ENCODE assay signal across 8 mouse cellular contexts in genomic region chr8:124573552-124574340, GRCm38 (mm10). TPM values are rescaled to one million over a fixed set of nuclear protein-coding genes. Genes with fewer than 3 reads are reported as not detected.
DNase-seq lines count a peak whose midpoint lies in the region; ATAC-seq and TF ChIP-seq lines count a peak whose summit lies in the region.

No protein-coding gene starts in this region.

- peak overlapping the region; percentile 2; the same call in 1 of the 2 replicates for H3K27ac ChIP-seq in CH12.LX (ENCODE audit: insufficient read depth, low read depth)

- H3K9me3 ChIP-seq in CH12.LX (replicated peaks; ENCODE audit: low read length): peaks cover 3% of the 10 kb centered on the region

- H3K9ac ChIP-seq in CH12.LX (ENCODE audit: insufficient read depth, low read depth): peak overlapping the region; percentile 3

- DNase-seq in CH12.LX (ENCODE audit: extremely low read depth): peak; percentile 94
- DNase-seq in brain, adult 2 months (ENCODE audit: low read depth, low spot score): peak; percentile 96
- DNase-seq in heart, postnatal 10 days: peak; percentile 92 to 96
- peak; percentile 95 for DNase-seq in layer of hippocampus, adult 11-12 months (ENCODE audit: low spot score)
- peak; percentile 79 to 86 for DNase-seq in lung, adult 18-20 months
- peak; percentile 88 for DNase-seq in ovary, postnatal 36 days (ENCODE audit: low spot score)
- DNase-seq in thymus, postnatal 14 days: peak; percentile 92

- TF ChIP-seq RAD21 in CH12.LX (IDR thresholded peaks at IDR 0.05; ENCODE audit: low read depth, low read length): peak; percentile 80

- peak overlapping the region; percentile 38 for H3K4me2 ChIP-seq in CH12.LX (ENCODE audit: insufficient read depth, low read depth, poor library complexity, severe bottlenecking)

- no peaks in the 10 kb centered on the region for H3K79me2 ChIP-seq in CH12.LX (replicated peaks; ENCODE audit: control insufficient read depth, extremely low read depth, insufficient read depth, poor library complexity, severe bottlenecking)

- dilution Hi-C loops in CH12.LX (cut with MboI; ENCODE audit: extremely low pct_ligation_motif_present, extremely low pct_unique_long_range_greater_than_20kb, low sequenced_read_pairs): no loop called here

- peak overlapping the region; percentile 34 to 55 (median 49) for H3K4me3 ChIP-seq in CH12.LX (replicated peaks in 1 of 3; ENCODE audit: low read depth in 2 of 3, low read length in 2 of 3, poor library complexity in 1 of 3)

- peak; percentile 45 for TF ChIP-seq EP300 in CH12.LX (IDR thresholded peaks at IDR 0.05; ENCODE audit: low read length)

- no peaks in the 10 kb centered on the region for H3K36me3 ChIP-seq in CH12.LX (replicated peaks in 1 of 2; ENCODE audit: control insufficient read depth in 1 of 2, insufficient read depth in 1 of 2, low read length in 1 of 2)

- in situ Hi-C loops in CH12.LX (cut with MboI; ENCODE audit: low pct_ligation_motif_present, low pct_unique_long_range_greater_than_20kb, low sequenced_read_pairs): no loop called here

- peak; percentile 84 for ATAC-seq in erythroblast, adult 5-6 weeks (replicated peaks; ENCODE audit: low FRiP score, poor library complexity, severe bottlenecking)

- peaks cover 10 to 28% of the 10 kb centered on the region in 2 experiments for H3K4me1 ChIP-seq in CH12.LX (ENCODE audit: control insufficient read depth in 1 of 2, insufficient read depth in 2 of 2)

- intact Hi-C loops in heart, postnatal 10 days (cut with DNase I): loop anchor here (5.0 kb wide), 1 partner anchor 171 kb away; no protein-coding TSS in a partner anchor

- peak; percentile 70 for TF ChIP-seq POLR2A in CH12.LX (IDR thresholded peaks at IDR 0.05; ENCODE audit: low read depth, low read length)

- peak; percentile 81 to 89 for TF ChIP-seq CTCF in CH12.LX (conservative IDR thresholded peaks at IDR 0.05 in 1 of 2, IDR thresholded peaks at IDR 0.05 in 1 of 2; ENCODE audit: low read depth in 2 of 2, low read length in 2 of 2)

- peaks cover 24% of the 10 kb centered on the region for H3K27me3 ChIP-seq in CH12.LX (replicated peaks)

TF ChIP-seq in CH12.LX, 34 proteins besides CTCF, POLR2A, EP300 and RAD21:
- TF ChIP-seq SMC3 (IDR thresholded peaks at IDR 0.05; ENCODE audit: low read depth, low read length) (peak; percentile 71), ZKSCAN1 (IDR thresholded peaks at IDR 0.05; ENCODE audit: borderline replicate concordance, low read depth, low read length) (peak; percentile 93), TBP (conservative IDR thresholded peaks at IDR 0.05; ENCODE audit: low read depth, low read length) (peak; percentile 55; the same call in 1 of the 2 replicates), SIN3A (IDR thresholded peaks at IDR 0.05; ENCODE audit: low read length) (peak; percentile 69; the same call in 1 of the 2 replicates), JUND (conservative IDR thresholded peaks at IDR 0.05; ENCODE audit: low read depth, low read length) (peak; percentile 37; the same call in 1 of the 2 replicates), MAX (IDR thresholded peaks at IDR 0.05; ENCODE audit: low read length) (peak; percentile 21; the same call in 1 of the 2 replicates), ZC3H11A (IDR thresholded peaks at IDR 0.05; ENCODE audit: low read depth, low read length) (no peak), HCFC1 (IDR thresholded peaks at IDR 0.05; ENCODE audit: low read depth, low read length) (no peak; the same call in 1 of the 2 replicates), NELFE (IDR thresholded peaks at IDR 0.05; ENCODE audit: low read depth, low read length) (peak; percentile 32; the same call in 1 of the 2 replicates), RCOR1 (conservative IDR thresholded peaks at IDR 0.05; ENCODE audit: low read depth, low read length) (no peak), ELF1 (IDR thresholded peaks at IDR 0.05; ENCODE audit: low read depth, low read length) (peak; percentile 68), E2F4 (IDR thresholded peaks at IDR 0.05; ENCODE audit: insufficient replicate concordance, low read depth, low read length) (no peak), MEF2A (IDR thresholded peaks at IDR 0.05; ENCODE audit: borderline replicate concordance, low read depth, low read length) (no peak), KAT2A (IDR thresholded peaks at IDR 0.05; ENCODE audit: insufficient replicate concordance, low read length) (0 out of 2 replicates have a peak, but pooled peaks have one; percentile 17), ZMIZ1 (IDR thresholded peaks at IDR 0.05; ENCODE audit: low read depth, low read length) (no peak), ZNF384 (IDR thresholded peaks at IDR 0.05; ENCODE audit: low read depth, low read length) (peak; percentile 89), MYC (IDR thresholded peaks at IDR 0.05; ENCODE audit: low read depth, low read length) (peak; percentile 69; the same call in 1 of the 2 replicates), USF1 (IDR thresholded peaks at IDR 0.05; ENCODE audit: low read depth, low read length) (no peak), MAFK (IDR thresholded peaks at IDR 0.05; ENCODE audit: insufficient replicate concordance, low read length) (0 out of 2 replicates have a peak, but pooled peaks have one; percentile 38), IRF4 (IDR thresholded peaks at IDR 0.05; ENCODE audit: low read depth, low read length) (peak; percentile 33; the same call in 1 of the 2 replicates), PAX5 (IDR thresholded peaks at IDR 0.05; ENCODE audit: low read length) (no peak), JUN (IDR thresholded peaks at IDR 0.05; ENCODE audit: insufficient read depth, low read depth, low read length) (peak; percentile 15; the same call in 1 of the 2 replicates), MXI1 (IDR thresholded peaks at IDR 0.05; ENCODE audit: low read depth, low read length) (no peak), TCF12 (IDR thresholded peaks at IDR 0.05; ENCODE audit: low read depth, low read length) (peak; percentile 51; the same call in 1 of the 2 replicates), POLR2AphosphoS2 (IDR thresholded peaks at IDR 0.05; ENCODE audit: low read depth, low read length) (no peak)

RNA-seq across cellular contexts. Expression of gene Capn9, which starts 2.2 kb away (rescaled TPM):
- total RNA-seq in CH12.LX (2012; rRNA removed): not detected in 2 replicates
- not detected in 2 replicates for total RNA-seq in CH12.LX (2014; rRNA removed)
- polyA plus RNA-seq in CH12.LX (2012; ENCODE audit: insufficient read length, low read depth): 0.10 TPM in 1 of 2 replicates, not detected in the other
- total RNA-seq in erythroblast, adult 5-6 weeks (2015; ENCODE audit: low replicate concordance): not detected in 2 replicates
- total RNA-seq in erythroblast, adult 5-6 weeks (2017; ENCODE audit: low replicate concordance): not detected in 2 replicates
- total RNA-seq in heart, postnatal 10 days (2021): not detected

RNA-seq across cellular contexts. Expression of gene Agt, which starts 4.2 kb away (rescaled TPM):
- total RNA-seq in CH12.LX (2012; rRNA removed): not detected in 2 replicates
- not detected in 2 replicates for total RNA-seq in CH12.LX (2014; rRNA removed)
- not detected in 2 replicates for polyA plus RNA-seq in CH12.LX (2012; ENCODE audit: insufficient read length, low read depth)
- total RNA-seq in erythroblast, adult 5-6 weeks (2015; ENCODE audit: low replicate concordance): not detected in 2 replicates
- total RNA-seq in erythroblast, adult 5-6 weeks (2017; ENCODE audit: low replicate concordance): not detected in 2 replicates
- total RNA-seq in heart, postnatal 10 days (2021): 10 to 100 TPM in 1 of 2 experiments, 1 to 10 TPM in 1; 6.1 to 17.1 TPM

RNA-seq across cellular contexts. Expression of gene Cog2, which starts 53.2 kb away (rescaled TPM):
- total RNA-seq in CH12.LX (2012; rRNA removed) (53.1 and 56.7 TPM in 2 replicates), CH12.LX (2014; rRNA removed) (37.7 and 41.8 TPM in 2 replicates)
- 55.5 and 62.6 TPM in 2 replicates for polyA plus RNA-seq in CH12.LX (2012; ENCODE audit: insufficient read length, low read depth)
- 4.6 and 8.2 TPM in 2 replicates for total RNA-seq in erythroblast, adult 5-6 weeks (2015; ENCODE audit: low replicate concordance)
- total RNA-seq in erythroblast, adult 5-6 weeks (2017; ENCODE audit: low replicate concordance): 15.4 and 35.0 TPM in 2 replicates
- total RNA-seq in heart, postnatal 10 days (2021): 10 to 100 TPM; 22.5 to 28.2 TPM

Comparison
In these comparisons a context has a peak if more than half of its experiments do, and no peak if none do; other contexts are left out.
1. Peak in every context shown above with its lines: DNase-seq, ATAC-seq, H3K4me3 ChIP-seq and H3K27ac ChIP-seq.
2. RNA of gene Agt, which starts 4.2 kb away (total RNA-seq): 6.1 to 17.1 TPM in heart, postnatal 10 days; not detected in CH12.LX and not detected in erythroblast, adult 5-6 weeks; every median in the first group is over 4 times any median in the second.